Mouse (Mus musculus) cerebellum, adult 11-12 months (tissue): ENCODE measurements at regions not wholly inside any gene's neighbourhood (a gene's known extent, or its start where the extent isn't known, plus 50 kb on each side); places are given as distances from the start of the nearest gene placed in this dataset.

Experiments
- DNase-seq: peaks from one replicate; pipeline ENCODE4 v3.0.0; 2022

DNA sequence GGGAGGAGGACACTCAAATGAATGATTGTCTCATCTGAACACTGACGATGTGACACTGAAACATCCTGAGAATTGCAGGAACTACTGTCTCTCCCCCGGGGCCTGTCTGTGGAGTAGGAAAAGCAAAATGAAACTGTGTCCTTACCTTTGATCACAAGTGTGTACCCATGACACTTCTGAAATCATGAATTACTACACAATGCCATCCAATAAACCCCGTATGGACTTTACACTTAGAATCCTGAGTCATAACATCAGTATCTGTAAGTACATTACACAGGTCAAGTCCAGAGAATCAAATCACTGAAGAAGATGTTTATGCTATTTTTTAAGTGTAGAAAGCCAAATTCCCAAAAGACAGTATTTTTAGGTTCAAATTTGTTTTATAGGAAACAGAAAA lies 585.1 kb upstream of the N6amt1 start:
- no peak for DNase-seq

DNA sequence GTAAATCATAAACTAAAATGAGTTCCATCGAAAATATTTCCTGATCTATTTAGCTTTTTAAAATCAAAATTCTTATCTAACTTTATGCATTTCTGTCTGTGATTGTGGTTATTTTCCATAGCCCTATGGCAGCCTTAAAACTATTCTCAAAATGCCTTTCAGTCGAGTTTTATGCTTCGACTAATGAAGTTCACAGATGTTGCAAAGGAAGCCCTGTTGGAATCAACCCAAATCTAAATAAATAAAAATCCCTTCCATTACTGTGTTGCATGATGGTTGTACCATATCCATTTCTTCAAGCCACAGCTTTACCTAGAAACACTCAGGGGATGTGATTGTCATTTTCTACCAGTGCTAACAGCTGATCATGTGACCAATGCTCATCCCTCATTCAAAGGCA lies 585.6 kb upstream of the N6amt1 start:
- DNase-seq: no peak

DNA sequence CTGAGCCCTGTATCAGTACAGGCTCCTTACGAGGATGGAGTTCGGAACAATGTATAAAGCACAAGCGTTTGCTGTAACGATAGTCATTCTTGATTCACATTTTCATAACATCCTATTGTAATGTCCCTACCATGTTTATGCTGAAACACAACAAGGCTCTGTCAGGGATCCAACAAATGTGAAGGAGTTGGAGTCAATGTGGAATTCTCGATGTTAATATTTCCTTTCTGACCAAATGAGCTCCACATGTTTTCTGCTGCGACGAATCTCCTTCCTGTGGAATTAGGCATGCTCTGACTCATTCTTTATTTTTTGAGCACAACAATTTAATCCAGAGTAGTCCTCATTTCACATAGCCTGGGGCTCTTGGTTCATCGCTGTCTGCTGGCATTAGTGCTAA lies 588.0 kb upstream of the N6amt1 start:
- DNase-seq: no peak

DNA sequence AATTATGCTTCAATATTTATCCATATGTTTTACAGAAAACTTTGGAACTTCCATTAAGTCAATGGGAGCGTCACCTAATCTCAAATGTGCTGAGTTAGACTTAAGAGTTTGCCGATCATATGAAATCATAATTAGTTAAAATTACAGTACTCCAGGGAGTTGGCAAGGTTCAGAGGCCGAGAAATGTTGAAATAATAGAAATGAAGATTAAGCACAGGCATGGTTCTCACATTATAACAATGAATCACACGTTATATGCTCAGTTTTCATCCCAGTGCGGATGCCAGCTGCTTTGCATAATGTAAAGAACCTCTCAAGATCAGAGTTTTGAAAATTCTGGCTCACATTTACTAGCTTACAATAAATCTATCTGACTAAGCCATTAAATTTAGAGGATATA lies 612.7 kb upstream of the N6amt1 start:
- no peak for DNase-seq

DNA sequence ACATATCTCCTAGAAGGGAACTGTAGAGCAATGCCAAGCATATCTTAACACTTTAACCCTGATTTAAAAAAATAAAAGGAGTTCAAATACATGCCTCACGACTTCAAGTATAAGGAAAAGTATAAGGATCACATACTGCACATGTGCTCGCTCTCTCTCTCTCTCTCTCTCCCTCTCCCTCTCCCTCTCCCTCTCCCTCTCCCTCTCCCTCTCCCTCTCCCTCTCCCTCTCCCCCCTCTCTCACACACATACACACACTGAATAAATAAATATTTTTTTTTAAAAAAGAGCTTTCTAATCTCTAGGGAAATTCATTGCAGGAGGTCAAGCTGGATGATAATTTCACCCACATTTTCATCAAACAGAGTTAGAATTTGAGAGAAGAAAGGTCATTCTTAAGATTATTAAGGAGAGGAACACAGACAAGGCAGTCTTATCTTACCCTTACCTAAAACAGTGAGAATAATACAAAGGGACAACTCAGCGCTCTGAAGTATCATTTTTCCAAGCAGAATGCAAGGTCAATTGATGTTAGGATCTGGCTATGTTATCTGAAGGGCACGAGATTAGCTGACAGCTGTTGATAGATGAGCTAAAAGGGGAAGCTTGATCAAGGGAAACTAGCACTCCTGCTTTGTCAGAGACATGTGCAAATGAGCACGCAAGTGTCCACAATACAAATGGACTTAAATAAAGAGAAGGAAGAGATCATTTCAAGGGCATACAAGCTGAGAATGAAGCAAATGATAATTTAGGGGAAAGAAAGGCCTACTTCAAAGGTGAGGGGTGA lies 634.8 kb upstream of the N6amt1 start:
- no peak for DNase-seq

DNA sequence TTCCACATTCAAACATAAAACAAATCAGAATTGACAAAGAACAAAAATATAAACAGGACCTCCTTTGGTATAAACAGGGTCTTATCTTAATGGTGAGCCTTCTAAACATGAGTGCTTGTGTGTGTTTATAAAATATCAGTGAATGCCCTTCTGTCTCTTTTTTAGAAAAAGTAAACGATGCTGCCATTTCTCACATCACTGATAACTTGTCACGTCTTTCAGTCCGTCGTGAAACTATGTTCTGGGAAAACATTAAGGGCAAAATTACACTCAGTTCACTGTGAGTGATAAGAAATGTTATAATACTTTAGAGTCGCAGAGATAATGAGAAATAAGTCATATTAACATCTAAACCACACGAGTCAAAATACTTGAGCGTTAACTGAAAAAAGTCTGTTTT lies 635.6 kb upstream of the N6amt1 start:
- no peak for DNase-seq

DNA sequence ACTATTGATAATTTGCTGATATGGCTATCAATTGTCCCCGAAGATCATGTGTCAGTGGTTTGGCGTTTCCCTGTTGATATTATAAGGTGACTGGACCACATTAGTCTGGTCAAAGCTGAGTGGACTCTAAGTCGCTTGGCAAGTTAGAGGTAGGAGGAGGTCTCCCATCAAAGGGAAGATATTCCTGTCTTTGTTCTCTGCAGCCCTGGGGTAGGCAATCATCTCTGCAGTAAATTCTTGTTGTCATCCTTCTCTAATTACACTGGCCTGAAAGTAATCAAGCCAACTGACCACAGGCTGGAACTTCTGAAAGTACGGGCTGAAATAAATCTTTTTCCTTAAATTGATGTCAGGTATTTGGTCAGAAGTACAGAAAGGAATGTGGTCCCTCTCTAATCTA lies 652.3 kb upstream of the N6amt1 start:
- DNase-seq: no peak

DNA sequence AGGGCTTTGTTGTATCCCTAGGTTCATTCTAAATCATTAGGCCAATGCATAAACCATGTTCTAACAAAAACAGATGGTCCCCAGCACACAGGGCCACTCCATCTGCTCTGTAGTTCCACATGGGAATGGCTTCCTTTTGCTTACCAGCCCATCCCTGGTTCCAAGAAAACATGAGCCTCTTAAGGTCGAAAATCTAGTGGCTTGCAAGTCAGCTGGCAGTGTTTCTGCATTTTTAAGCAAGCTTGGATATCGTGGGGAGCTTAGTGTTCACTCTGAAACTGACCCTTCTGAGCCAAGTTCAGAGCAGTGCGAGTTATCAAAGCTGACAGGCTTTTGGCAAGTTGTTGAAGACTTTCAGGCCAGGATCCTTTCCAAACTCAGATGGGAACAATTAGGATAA lies 659.5 kb upstream of the N6amt1 start:
- DNase-seq: peak; percentile 93

DNA sequence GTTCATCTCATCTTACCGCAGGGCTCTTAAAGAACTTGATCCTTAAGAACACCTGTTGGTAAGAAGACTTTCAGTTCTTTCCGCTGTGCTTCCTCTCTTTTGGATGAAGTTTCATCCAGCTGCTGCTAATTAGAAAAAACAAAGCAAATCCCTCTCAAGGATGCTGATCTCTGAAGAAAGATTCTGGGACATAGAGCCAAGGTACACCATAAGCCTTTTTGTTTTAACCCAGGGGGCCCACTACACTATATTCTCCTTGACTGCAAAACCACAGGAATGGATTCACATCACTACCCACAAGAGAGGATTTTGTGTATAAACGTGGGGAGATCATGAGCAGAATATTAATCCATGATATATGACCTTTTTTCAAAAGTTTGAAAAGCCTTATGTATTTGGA lies 694.8 kb upstream of the N6amt1 start:
- no peak for DNase-seq

DNA sequence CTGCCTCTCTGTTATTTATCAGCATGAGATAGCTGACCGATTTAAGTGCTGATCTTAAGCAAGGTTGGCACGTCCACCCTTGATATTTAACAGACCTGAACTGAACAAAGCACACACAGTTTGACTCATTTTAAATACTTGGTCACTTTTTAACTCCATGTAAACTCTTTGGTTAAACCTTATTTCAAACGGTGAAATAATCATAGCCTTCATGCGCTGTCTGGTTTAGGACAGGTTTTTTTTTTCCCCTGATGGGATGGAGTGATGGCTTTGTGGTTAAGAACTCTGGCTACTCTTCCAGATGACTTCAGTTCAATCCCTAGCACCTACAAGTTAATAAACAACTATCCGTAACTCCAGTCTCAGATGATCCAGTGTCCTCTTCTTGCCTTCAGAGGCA lies 706.7 kb upstream of the N6amt1 start:
- DNase-seq: no peak

DNA sequence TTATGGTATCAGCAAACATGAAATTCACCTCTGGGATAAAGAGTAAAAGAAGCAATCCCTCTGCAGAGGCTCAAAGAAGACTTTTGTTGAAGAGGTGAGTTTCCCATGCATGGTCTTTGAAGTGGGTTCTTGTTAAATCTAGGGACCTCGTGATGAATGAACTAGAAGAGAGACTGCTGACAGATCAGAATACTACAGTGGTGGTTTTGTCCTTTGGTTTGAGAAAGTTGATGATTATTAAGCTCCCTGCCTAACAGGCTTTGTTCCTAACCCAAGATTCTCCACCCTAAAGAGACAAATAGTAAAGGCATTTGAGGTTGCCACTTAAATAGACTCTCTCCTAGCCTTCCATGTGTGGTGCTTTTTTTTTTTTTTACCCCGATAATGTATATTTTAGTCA lies 707.2 kb upstream of the N6amt1 start:
- DNase-seq: no peak

DNA sequence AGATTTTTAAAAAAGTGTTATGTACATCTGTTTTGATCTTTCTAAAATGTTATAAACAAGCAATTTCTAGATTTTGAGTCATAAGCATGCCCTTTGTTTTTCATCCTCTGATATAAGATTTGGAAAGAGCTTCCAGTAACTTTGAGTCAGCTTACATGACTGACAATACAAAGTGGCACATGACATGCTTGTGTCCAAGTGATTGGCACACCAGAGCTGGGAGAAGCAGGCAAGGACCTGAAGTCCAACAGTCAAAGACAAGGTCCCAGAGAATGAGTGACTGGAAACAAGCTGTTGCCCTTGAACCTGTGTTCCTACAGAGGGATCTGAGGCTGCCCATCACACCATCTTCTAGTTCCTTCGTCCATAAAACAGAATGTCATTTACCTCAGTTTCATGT lies 708.5 kb upstream of the N6amt1 start:
- DNase-seq: no peak

DNA sequence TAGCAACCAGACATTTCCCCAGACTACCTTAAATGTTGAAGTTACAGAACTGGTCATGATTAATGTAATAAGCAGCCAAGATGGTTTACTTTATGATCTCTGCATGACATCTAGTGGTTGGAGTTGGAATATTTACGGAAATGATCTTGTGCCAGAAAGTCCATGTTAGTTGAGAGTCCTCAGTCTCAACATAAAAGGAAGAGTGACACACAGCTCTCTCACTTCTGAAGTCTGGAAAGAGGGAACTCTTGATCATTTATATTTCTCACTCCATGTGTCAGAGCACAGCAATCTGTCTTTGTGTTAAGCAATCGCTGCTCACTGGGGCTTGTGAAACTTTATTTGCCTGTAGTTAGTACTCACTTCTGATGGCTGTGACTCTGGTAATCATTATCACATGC lies 709.1 kb upstream of the N6amt1 start:
- no peak for DNase-seq

DNA sequence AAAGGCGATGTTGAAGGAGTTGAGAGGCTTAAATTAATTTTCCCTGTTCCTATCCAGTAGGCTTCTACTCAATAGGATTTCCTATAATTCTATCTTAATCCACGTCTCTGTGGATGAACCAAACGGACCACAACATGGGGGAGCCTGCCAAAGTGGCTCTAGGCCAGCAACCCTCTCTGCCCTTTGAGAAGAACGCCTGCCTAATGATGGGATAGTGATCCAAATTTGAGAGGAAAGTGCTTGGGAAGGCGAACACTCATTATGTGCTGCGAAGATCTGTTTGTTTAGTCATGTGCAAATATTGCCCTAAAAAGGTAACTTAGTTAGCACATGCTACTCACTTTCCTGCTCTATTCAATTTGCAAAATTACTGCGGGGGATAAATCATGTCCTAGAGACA lies 702.5 kb upstream of the Adamts5 start:
- no peak for DNase-seq

DNA sequence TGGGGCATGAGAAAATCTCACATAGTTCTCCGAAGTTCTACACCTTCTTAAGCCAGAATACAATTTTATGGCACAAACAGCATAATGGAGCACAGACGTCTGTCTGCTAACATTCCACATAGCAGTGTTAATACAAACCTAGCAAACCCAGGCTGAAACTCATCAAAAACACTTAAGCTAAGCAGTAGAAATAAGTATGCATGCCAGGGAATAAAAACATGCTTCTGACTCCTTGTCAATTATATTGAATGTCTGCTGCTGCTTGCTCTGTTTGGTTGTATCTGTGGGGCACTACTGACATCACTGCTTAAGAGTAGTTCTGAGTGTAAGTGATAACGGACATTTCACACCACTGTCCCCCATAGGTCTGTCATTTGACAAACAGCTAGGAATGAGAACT lies 693.4 kb upstream of the Adamts5 start:
- DNase-seq: no peak

DNA sequence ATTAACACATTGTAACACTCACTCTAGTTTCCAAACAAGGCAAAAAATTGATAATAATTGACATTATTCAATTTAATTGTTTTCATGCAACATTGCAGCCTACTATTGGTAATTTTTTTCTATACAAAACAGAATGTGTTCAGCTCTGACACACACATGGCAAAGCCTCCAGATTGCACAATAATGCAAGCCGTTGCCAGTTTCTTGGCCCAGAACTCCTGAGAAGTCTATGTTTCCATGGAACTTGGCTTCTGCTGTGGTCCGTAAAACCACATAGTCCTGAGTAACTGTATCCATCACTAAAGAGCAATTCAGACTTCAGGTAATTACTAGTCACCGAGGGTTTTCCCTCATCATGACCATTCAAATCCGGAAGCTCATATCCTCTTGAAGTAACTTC lies 684.4 kb upstream of the Adamts5 start:
- DNase-seq: no peak

DNA sequence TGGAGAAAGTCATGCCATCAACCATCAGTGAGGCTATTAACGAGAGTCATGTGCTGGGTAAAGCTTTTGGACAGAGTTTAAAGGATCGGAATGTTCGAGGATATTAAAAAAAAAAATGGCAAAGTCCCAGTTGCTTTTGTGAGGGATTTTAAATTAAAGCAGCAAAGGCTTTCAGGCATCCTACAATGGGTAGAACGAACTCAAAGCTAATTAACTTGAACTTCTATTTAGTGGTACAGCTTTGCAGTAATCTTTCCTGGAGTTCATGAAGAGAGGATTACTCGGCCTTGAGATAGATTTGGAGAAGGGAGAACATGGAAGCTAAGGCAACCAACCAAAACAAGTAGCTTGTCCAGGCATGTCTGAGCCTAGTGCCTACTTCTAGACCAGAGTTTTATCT lies 676.7 kb upstream of the Adamts5 start:
- DNase-seq: no peak

DNA sequence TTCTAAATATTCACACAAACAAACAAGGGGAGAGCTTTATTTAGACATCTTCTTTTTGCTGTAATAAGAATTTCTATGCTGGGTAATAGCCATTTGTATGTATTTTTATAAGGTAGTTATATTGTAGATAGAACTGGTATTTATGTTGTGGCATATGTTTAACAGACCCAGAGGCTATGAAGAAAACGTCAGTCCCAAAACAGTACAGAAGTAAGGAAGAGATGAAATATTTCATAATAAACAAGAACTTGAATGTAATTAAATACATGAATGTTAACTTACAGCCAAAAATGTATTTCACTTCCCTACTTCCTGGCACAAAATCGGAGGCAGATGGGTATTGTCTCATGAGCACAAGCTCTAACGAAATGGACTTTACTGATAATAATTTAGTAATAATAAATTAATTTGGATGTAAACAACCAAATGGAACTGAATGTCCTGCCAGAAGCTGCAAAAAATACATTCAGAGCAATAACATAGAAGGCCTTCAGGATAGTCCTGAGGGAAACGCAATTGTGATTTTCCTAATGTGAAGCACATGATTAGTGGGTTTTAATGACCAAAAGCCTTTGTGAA lies 645.9 kb upstream of the Adamts5 start:
- no peak for DNase-seq

DNA sequence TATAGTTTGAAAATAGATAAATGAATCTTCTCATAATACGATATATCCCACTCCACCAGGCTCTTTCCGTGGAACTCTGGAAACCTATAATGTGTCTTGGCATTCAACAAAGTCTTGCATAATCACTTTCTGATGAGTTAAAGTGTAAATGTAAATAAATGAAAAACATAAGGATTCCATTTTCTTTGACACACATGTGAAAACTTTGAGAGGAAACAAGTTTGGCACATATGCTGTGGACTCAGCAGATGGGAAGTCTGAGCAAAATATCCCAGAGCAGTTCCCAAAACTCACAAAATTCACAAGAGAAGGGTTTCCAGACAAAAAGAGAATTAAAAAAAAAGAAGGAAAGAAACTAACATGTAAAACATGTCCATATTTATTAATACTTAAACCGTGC lies 645.3 kb upstream of the Adamts5 start:
- DNase-seq: no peak

DNA sequence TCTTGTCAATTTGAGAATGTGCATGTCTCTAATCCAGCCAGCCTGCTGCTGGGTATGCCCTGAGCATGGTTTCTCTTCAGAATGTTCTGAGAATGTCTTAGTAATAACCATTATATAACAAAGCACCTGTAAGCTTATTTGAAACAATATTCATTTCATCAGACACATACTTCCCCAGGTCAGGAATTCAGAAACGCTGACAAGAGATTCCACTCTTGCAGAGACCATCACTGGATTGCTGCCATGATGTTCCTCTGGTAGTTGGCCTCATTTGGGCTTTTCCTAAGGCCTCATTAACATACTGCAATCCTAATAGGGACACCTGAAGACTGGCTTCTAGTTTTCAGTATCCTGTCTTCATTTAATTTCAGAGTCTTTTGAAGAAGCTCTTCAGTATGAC lies 642.5 kb upstream of the Adamts5 start:
- no peak for DNase-seq

DNA sequence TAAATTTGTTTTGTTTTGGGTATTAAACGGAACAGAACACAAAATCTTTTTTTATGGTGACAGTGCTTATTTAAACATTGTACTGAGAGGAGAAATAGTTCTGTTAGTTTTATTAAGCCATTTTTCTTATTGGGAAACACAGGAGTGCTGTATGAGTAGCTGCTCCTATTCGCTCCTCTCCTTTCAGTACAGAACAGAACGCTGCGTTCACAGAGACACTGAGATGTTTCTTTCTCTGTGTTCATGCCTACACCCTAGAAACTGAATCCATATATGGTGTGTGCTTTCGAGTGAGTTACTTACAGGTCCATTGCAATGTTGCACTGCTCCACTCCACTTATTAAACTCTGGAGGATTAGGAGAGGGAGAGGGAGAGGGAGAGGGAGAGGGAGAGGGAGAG lies 634.9 kb upstream of the Adamts5 start:
- DNase-seq: no peak

DNA sequence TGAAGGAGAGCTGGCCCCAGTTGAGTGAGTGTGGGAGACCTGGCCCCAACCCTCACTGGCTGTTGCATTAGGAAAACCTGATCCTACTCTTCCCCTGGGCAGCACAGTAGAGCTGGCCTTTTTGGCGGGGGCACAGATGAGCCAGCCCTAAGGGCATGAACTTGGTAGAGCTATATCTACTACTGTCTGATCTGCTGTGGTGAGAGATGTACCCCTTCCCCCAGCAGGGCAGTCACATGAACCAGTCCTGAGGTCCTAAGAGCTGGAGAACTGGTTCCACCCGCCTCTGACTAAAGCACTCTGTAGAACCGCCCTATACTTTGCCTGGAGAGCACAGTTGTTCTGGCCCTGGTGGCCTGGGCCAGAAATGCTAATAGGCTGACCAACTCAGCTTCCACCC lies 622.5 kb upstream of the Adamts5 start:
- no peak for DNase-seq

DNA sequence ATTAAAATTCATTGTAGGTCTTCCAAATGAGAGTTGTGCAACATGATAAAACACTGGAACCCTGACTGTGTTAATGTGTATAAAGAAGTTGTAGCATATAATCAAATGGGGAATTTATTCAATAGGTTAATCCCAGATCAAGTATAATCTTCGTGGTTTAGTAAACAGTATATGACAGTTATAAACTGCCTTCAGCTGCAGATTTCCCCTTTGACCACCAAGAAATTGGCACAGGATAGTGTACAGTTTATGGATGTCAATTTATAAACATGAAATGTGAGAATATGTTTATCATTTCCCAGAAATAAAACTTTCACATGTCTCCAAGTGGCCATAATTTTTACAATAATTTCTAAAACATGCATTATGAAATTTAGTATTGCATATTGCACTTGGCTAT lies 615.3 kb upstream of the Adamts5 start:
- DNase-seq: no peak

DNA sequence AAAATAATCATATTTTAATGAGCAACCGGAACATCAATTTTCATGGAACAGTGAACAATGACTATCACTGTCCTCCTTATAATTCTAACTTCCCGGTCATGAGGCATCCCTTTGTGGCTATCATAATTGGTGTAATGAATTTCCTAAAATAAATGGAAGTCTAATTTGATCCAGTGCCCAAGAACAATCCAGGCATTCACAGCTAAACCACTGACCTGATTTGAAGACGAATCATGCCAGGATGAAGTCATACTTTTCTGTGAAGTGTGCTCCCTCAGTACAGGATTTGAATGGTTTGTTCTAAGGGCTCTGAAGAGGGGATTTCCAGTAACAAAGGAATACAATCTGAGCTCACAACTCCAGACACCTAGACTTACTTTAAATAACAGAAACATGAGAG lies 614.5 kb upstream of the Adamts5 start:
- DNase-seq: no peak
